Mouse (Mus musculus) thymus, postnatal 4 days (tissue): ENCODE data around the gene Kif2c.

ENCODE experiments used
- DNase-seq: peaks from one replicate; pipeline ENCODE4 v3.0.0; 2021

Gene Kif2c

DNA sequence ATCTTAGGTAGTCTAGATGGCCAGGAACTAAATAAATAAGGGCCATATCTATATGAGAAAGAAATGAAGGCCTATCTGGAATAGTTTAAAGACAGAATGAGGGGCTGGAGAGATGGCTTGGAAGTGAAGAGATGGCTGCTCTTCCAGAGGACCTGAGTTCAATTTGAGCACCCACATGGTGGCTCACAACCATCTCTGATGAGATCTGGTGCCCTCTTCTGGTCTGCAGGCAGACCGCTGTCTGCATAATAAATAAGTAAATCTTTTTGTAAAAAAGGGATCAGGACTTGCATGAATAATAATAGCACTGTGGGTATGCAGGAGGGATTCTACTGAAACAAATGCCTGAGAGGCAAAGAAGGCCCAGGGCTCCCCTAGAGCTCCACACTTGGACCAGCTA is 69.2 kb downstream of the Kif2c start:
- DNase-seq: no peak

DNA sequence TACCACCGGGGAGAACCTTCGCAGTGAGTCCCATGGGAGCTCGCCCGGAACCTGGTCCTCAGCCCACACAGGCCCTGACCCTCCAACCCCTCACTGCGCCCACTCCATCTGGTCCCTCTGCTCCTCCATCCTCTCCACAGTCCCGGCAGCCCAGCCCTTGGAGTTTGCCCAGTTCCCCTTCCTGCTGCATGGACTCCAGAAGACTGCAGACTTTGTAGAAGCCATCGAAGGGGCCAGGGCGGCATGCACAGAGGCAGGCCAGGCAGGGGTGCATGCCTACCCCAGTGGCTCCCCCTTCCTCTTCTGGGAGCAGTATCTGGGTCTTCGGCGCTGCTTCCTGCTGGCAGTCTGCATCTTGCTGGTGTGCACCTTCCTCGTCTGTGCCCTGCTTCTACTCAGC is 71.5 kb downstream of the Kif2c start:
- no peak for DNase-seq

DNA sequence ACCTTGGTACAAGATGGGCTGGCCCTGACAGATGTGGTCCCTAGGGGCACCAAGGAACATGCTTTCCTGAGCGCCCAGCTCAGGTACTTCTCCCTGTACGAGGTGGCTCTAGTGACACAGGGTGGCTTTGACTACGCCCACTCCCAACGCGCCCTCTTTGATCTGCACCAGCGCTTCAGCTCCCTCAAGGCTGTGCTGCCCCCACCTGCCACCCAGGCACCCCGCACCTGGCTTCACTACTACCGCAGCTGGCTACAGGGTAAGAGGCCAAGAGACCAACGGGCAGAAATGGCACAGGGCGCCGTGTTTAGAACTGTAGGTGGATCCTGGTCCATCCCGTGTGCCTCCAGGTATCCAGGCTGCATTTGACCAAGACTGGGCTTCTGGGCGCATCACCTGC is 72.2 kb downstream of the Kif2c start:
- peak; percentile 66 for DNase-seq
